Mouse (Mus musculus) kidney, adult 2 months (tissue): ENCODE measurements at regions not wholly inside any gene's neighbourhood (a gene's known extent, or its start where the extent isn't known, plus 50 kb on each side); places are given as distances from the start of the nearest gene placed in this dataset.

Source experiments
- DNase-seq: peaks from one replicate; pipeline ENCODE4 v3.0.0; 2021
- H3K27ac ChIP-seq: fragments of 200-500 bp; 2 replicates; pipeline ENCODE4 v1.5.1; 2012; ENCODE audit warnings: low read depth, low read length, control low read depth, inconsistent platforms; ENCODE audit not compliant: insufficient read depth
- H3K27me3 ChIP-seq: fragments of 200-500 bp; replicated peaks from 2 replicates; pipeline ENCODE4 v1.6.1; 2012; ENCODE audit warnings: mild to moderate bottlenecking, moderate library complexity, low read length, inconsistent platforms; ENCODE audit not compliant: control insufficient read depth, insufficient read depth
- H3K36me3 ChIP-seq: fragments of 200-500 bp; 2 replicates; pipeline ENCODE4 v1.6.1; 2012; ENCODE audit warnings: mild to moderate bottlenecking, moderate library complexity, low read length, inconsistent platforms; ENCODE audit not compliant: control insufficient read depth, insufficient read depth
- H3K4me1 ChIP-seq: fragments of 200-500 bp; 2 replicates; pipeline ENCODE4 v1.6.1; 2011; ENCODE audit warnings: low read length; ENCODE audit not compliant: control insufficient read depth, insufficient read depth
- H3K4me3 ChIP-seq: fragments of 200-500 bp; 2 replicates; pipeline ENCODE4 v1.5.1; 2011; ENCODE audit warnings: mild to moderate bottlenecking, low read depth, low read length, control low read depth; ENCODE audit not compliant: insufficient read depth
- CTCF ChIP-seq: fragments of 200-500 bp; conservative IDR thresholded peaks from 2 replicates; pipeline ENCODE4 v1.5.1; 2011; ENCODE audit warnings: low read depth, mild to moderate bottlenecking, control low read depth, low read length, moderate library complexity, mixed read lengths; ENCODE audit not compliant: insufficient read depth, insufficient read length
- POLR2A ChIP-seq: fragments of 200-500 bp; IDR thresholded peaks from one replicate; pipeline ENCODE4 v1.6.1; 2011; ENCODE audit warnings: low read depth, low read length, control low read depth
- WGBS: fragments of 180-500 bp; shearing (Covaris S2); methylation state at CpG from one replicate; pipeline ENCODE4 v1.1.7; 2018; 5-methylcytosine and 5-hydroxymethylcytosine counted together

DNA sequence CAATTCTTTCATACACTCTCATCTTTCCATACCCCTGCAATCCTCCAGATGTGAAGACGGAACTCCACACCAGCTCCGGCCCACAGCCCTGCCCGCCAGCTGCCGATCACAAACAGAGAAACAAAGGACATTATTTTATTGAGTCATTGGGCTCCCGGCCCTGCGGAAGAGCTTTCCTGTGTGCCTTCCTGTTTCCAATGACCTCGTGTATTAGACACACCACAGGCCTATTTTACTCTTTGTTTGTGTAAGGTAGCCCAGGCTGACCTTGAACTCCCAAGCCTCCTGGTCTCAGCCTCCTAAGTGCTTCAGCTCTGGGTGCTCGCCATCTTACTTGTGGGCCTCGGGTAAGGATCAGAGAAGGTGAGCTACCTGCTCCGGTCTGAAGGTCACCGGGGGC is 53.1 kb upstream of the Thy1 start:
- no peaks in the 10 kb centered on the region for H3K36me3 ChIP-seq

DNA sequence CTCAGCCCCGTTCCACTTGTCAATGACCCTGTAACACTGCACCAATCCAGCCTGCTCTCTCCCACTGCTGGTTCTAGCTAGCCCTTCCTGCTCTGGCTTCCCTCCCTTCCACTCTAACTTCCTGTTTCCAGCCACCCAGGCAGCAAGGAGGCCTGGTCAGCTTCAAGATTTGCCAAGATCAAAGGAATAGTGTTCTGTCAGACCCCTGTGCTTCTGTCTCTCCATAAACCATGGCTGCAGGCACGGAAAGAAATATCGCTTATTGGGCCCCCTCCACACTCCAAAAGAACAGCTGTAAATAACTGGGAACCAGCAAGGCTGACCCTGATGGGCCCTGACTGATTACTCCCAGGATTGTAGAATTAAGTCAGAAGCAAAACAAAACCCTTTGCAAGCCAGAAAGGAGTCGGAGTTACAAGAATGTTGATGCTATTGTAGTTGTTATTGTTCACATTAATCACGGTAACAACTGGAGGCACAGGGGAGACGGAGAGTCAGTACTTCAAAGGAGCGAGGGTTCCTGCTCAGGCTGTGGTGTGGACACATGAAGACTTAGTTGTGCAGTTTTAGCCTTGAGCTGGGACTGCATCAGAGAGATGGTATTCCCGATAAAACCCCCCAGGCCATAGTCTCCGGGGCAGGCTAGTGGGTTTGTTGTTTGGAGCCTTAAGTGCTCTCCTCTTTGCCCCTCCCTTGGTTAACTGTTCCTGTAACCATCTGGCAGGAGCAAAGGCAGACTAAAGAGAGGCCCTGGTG is 49.8 kb upstream of the Thy1 start:
- no peaks in the 10 kb centered on the region for H3K36me3 ChIP-seq
- 0 out of 2 replicates have a peak, but pooled peaks cover 7% of the 10 kb centered on the region for H3K4me1 ChIP-seq
- no peak for DNase-seq
- no peaks in the 10 kb centered on the region for H3K27me3 ChIP-seq
- no peak overlapping the region for H3K4me3 ChIP-seq
- WGBS, result 34% methylated on average over 9 of the region's 9 CpGs
- TF ChIP-seq CTCF, result no peak
- no peak for TF ChIP-seq POLR2A
- 0 out of 2 replicates have a peak overlapping the region, but pooled peaks have one; percentile 3 for H3K27ac ChIP-seq

More for the DNA sequence above, 53.1 kb upstream of the Thy1 start:
- no peak overlapping the region for H3K4me3 ChIP-seq
- 0 out of 2 replicates have a peak, but pooled peaks cover 7% of the 10 kb centered on the region for H3K4me1 ChIP-seq
- H3K27ac ChIP-seq, result no peak overlapping the region
- WGBS, result 71% methylated on average over 11 of the region's 11 CpGs
- DNase-seq, result peak; percentile 19
- TF ChIP-seq POLR2A (no peak), CTCF (no peak)
- H3K27me3 ChIP-seq, result no peaks in the 10 kb centered on the region
